ENCODE assay signal across 10 mouse cellular contexts in genomic region chr1:120155325-120155724, GRCm38 (mm10). TPM values are rescaled to one million over a fixed set of nuclear protein-coding genes. Genes with fewer than 3 reads are reported as not detected.
DNase-seq lines count a peak whose midpoint lies in the region; ATAC-seq lines count a peak whose summit lies in the region.
"Had no signal": no experiment of that assay in that cellular context is flagged by ENCODE, and none has a peak within 500 bp of the region (broad histone marks: within the 10 kb centered on the region; RNA-seq: fewer than 3 reads in every experiment).

No protein-coding gene starts in this region.

- no peak overlapping the region for H3K4me3 ChIP-seq in embryonic facial prominence, embryonic 11.5 days (ENCODE audit: low read depth, low read length)
- H3K4me3 ChIP-seq: hindbrain, embryonic 15.5 days; midbrain, embryonic 12.5 days had no signal

- no peak for ATAC-seq in embryonic facial prominence, embryonic 11.5 days (replicated peaks; ENCODE audit: insufficient number of reproducible peaks, low FRiP score, low TSS enrichment, low read depth)
- ATAC-seq in megakaryocyte, adult 5-6 weeks (ENCODE audit: poor library complexity, severe bottlenecking): peak; percentile 74

- H3K27ac ChIP-seq in embryonic facial prominence, embryonic 11.5 days (replicated peaks; ENCODE audit: low read depth, low read length): no peak overlapping the region
- H3K27ac ChIP-seq: hindbrain, embryonic 15.5 days; midbrain, embryonic 12.5 days had no signal

- H3K4me1 ChIP-seq in embryonic facial prominence, embryonic 11.5 days (ENCODE audit: control insufficient read depth, insufficient read depth, low read length): no peaks in the 10 kb centered on the region; the same call in 1 of the 2 replicates
- H3K4me1 ChIP-seq: hindbrain, embryonic 15.5 days; midbrain, embryonic 12.5 days had no signal

- H3K9ac ChIP-seq in embryonic facial prominence, embryonic 11.5 days (replicated peaks; ENCODE audit: low read length): no peak overlapping the region
- H3K9ac ChIP-seq: hindbrain, embryonic 15.5 days; midbrain, embryonic 12.5 days had no signal

- H3K36me3 ChIP-seq in embryonic facial prominence, embryonic 11.5 days (replicated peaks; ENCODE audit: control insufficient read depth, insufficient read depth, low read depth, low read length): no peaks in the 10 kb centered on the region
- H3K36me3 ChIP-seq: hindbrain, embryonic 15.5 days; midbrain, embryonic 12.5 days had no signal

- no peaks in the 10 kb centered on the region for H3K27me3 ChIP-seq in embryonic facial prominence, embryonic 11.5 days (ENCODE audit: control insufficient read depth, insufficient read depth, low read length)
- H3K27me3 ChIP-seq: hindbrain, embryonic 15.5 days; midbrain, embryonic 12.5 days had no signal

- DNase-seq in adrenal gland, postnatal 10 days: peak; percentile 38
- no peak for DNase-seq in adrenal gland, postnatal 25 days
- DNase-seq in layer of hippocampus, adult 11-12 months (ENCODE audit: low spot score): peak; percentile 29
- DNase-seq in layer of hippocampus, adult 9-11 months: no peak
- DNase-seq in R1 (ENCODE audit: low read depth, low spot score): peak; percentile 70
- DNase-seq in embryonic facial prominence, embryonic 11.5 days (ENCODE audit: low spot score): peak; percentile 52
- no peak for DNase-seq in yolk sac, embryonic 10.5 days (ENCODE audit: low spot score)

- H3K4me2 ChIP-seq in embryonic facial prominence, embryonic 11.5 days (ENCODE audit: low read depth, low read length): no peak overlapping the region
- H3K4me2 ChIP-seq: hindbrain, embryonic 15.5 days; midbrain, embryonic 12.5 days had no signal

- 26% methylated on average over 1 of the region's 1 CpGs for WGBS in embryonic facial prominence, embryonic 11.5 days

- no peaks in the 10 kb centered on the region for H3K9me3 ChIP-seq in embryonic facial prominence, embryonic 11.5 days (replicated peaks; ENCODE audit: control insufficient read depth, low read length)
- H3K9me3 ChIP-seq: hindbrain, embryonic 15.5 days; midbrain, embryonic 12.5 days had no signal

RNA-seq across cellular contexts. Expression of gene 3110009E18Rik, which starts 34.3 kb away (rescaled TPM):
- total RNA-seq in adrenal gland, postnatal 10 days (2021): 10 to 100 TPM in 1 of 2 experiments, 1 to 10 TPM in 1; 9.9 to 12.4 TPM
- total RNA-seq in adrenal gland, postnatal 25 days (2021): 13.2 and 14.5 TPM in 2 replicates
- 20.7 and 21.1 TPM in 2 replicates for polyA plus RNA-seq in embryonic facial prominence, embryonic 11.5 days (2014; fragmentation: Nextera tagmentation; extraction: Ambion mirVana)
- total RNA-seq in megakaryocyte, adult 5-6 weeks (2015): 6.0 and 11.7 TPM in 2 replicates
- 8.3 and 10.8 TPM in 2 replicates for total RNA-seq in megakaryocyte, adult 5-6 weeks (2017)

RNA-seq across cellular contexts. Expression of gene Dbi, which starts 34.4 kb away (rescaled TPM):
- total RNA-seq in adrenal gland, postnatal 10 days (2021): 1,000 to 10,000 TPM; 1,131 to 1,191 TPM
- 791 and 964 TPM in 2 replicates for total RNA-seq in adrenal gland, postnatal 25 days (2021)
- polyA plus RNA-seq in embryonic facial prominence, embryonic 11.5 days (2014; fragmentation: Nextera tagmentation; extraction: Ambion mirVana): 674 and 686 TPM in 2 replicates
- 379 and 411 TPM in 2 replicates for total RNA-seq in megakaryocyte, adult 5-6 weeks (2015)
- 330 and 438 TPM in 2 replicates for total RNA-seq in megakaryocyte, adult 5-6 weeks (2017)

Comparison
In these comparisons a context has a peak if more than half of its experiments do, and no peak if none do; other contexts are left out.
1. DNase-seq: peak in adrenal gland, postnatal 10 days (single experiment), layer of hippocampus, adult 11-12 months (single experiment), R1 (single experiment) and embryonic facial prominence, embryonic 11.5 days (single experiment); none in adrenal gland, postnatal 25 days (single experiment), layer of hippocampus, adult 9-11 months (single experiment) and yolk sac, embryonic 10.5 days (single experiment).